Mouse (Mus musculus): ENCODE measurements around the gene Kif23.

The Kif23 gene

DNA sequence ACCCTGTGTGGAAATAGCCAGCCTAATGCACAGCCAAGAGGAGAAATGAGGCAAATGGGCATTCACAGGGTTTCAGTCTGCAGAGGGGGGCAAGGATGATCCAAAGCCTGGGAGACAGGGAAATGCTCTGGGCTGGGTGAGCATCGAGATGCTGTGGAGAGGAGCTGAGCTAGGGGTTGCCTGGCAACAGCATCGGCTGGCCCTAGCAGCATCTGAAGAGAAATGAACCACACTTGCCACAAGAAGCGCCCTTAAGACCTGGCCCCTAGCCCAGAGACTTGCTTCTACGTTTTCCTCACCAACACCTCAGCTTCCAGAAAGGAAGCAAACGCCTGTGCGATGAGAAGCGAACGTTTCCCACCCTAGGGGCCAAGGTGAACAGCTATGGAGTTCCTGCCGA lies 44.1 kb downstream of the Kif23 start:
- DNase-seq: peak; percentile 47 to 56

DNA sequence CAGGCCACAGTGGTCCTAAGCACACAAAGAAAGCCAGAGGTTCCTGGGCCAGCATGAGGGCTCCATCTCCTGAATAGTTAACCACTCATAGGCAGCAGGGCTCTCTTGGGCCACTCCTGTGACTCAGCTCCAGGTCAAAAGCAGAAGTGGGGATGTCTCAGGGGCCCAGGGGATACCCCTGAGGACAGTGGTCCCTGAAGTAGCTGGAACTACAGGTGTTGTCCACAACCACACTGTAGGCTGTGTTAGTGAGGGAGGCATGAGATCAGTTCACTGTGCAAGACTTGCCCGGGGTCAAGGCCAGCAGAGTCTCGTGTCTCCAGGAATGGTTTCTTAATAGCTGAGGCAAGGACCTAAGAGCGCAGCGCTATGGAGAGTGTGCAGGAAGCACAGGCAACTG lies 45.0 kb downstream of the Kif23 start:
- no peak for DNase-seq

DNA sequence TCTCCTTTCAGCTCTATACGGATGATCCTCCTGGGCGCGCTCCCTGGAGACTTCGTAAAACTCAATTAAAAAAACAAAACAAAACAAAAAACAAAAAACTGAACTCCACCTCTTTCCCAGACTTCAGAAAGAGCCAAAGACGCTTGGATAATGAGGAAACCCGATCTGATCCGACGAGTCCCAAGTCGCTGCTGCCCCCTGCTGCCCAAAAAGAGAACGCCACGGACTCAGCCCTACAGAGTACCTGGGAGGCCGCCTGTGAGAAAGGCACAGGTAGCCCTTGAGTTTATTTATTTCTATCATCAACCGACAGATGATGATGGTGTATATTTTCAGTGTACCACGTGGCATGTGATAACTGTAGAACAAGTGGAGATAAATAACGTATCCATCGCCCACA lies 46.8 kb downstream of the Kif23 start:
- DNase-seq: peak; percentile 78 to 85

GRCm38 (mm10) chr9:61898401-61898800 lies 48.2 kb downstream of the Kif23 start:
- DNase-seq: peak; percentile 73 to 80

- DNase-seq: peak; percentile 57 to 74
Measured at GRCm38 (mm10) chr9:61895014-61895413, 51.6 kb downstream of the Kif23 start.

- DNase-seq: no peak
Measured at GRCm38 (mm10) chr9:61889855-61890254, 56.7 kb downstream of the Kif23 start.

GRCm38 (mm10) chr9:61887661-61888379 lies 58.8 kb downstream of the Kif23 start:
- no peak for DNase-seq

- no peak for DNase-seq
Measured at GRCm38 (mm10) chr9:61885964-61886363, 60.6 kb downstream of the Kif23 start.

GRCm38 (mm10) chr9:61884936-61885335 lies 61.6 kb downstream of the Kif23 start:
- no peak for DNase-seq

DNA sequence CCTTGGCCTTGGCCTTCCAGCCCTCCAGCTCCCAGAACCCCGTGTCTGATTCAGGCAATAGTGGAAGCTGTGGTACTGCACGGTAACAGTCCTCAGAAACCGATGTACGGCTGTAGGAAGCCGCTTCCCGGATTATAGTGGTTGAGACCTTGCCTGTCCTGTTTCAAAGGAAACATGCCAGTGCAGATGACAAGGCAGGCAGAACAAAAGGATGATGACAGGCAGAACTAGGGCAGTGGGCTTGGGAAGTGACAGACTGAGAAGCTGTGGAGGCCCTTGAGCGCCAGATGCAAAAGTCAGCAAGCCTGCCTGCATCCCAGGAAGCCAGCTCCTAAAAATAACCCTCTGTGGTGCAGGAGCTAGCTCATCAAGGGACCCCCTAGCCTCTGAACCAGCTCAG lies 62.2 kb downstream of the Kif23 start:
- DNase-seq: no peak

DNA sequence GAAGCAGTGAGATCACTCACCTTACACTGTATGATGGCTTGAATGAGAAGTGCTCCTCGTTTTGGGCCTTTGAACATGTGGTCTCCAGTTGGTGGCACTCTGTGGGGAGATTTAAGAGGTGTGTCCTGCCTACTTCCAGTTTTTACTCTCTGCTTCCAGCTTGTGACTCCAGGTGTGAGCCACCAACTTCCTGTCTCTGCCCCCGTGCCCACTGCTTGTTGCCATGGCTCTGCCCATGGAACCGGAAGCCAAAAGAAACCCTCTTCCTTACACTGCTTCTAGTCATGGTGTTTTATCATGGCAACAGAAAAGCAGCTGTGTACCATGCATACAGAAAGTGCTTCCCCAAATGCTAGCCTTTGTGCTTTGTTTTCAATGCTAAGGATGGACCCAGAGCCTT lies 64.4 kb downstream of the Kif23 start:
- no peak for DNase-seq

- DNase-seq: peak; percentile 59 to 72
Measured at GRCm38 (mm10) chr9:61878889-61879288, 67.7 kb downstream of the Kif23 start.

- DNase-seq: no peak
Measured at GRCm38 (mm10) chr9:61877373-61878112, 69.0 kb downstream of the Kif23 start.

- no peak for DNase-seq
Measured at GRCm38 (mm10) chr9:61873325-61873724, 73.2 kb downstream of the Kif23 start.

DNA sequence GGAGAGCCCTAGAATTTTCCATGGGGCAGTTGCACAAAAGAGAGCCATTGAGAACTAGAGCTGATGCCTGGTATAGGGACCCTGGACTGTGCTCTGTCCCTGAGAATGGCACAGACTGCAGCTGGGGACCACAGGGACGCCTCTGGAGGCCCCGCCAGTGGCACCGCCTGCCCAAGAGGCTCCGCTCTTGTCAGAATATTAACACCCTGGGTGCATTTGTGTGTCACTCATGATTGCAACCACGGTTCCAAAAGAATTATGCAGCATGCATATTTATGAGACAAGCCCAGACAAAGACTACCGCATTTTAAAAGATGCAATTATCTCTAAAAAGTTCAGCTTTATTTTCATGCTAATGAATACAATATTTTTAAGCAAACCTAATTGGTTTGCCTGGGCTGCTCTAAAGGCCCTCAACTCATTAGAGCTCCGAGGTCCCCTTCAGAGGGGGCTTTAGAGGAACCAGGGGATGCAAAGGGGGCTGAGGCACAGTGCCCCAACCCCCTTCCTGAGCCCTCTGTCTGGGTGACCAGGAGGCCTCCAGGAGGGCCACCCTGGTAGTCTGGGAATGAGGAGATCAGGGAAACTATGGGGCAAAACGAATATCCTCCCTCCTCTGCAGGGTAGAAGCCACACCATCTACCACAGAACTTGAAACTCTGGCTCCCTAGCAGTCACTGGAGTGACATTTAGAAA lies 74.2 kb downstream of the Kif23 start:
- no peak for DNase-seq

- DNase-seq: no peak
Measured at GRCm38 (mm10) chr9:61871839-61872238, 74.7 kb downstream of the Kif23 start.

DNA sequence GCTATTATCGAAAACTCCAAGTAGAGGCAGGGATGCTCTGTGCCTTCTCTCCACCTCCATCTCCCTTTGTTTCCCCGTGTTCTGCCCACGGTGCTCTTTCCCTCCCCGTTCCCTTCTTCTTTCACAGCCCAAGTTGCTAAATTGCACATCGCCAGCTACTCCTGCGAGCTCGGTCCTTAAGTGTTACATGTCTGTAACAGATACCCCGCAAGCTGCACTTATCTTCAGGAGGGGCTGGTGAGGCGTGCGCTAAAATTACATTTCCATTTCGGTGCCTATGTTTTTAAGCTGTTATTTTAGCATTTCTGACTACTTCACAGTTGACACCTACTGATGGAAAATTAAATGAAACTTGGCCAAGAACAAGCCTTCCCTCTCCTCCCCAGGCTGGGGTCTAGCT lies 78.9 kb downstream of the Kif23 start:
- DNase-seq: no peak
